28 mouse cellular contexts compared by ENCODE assay signal in the genomic region with DNA sequence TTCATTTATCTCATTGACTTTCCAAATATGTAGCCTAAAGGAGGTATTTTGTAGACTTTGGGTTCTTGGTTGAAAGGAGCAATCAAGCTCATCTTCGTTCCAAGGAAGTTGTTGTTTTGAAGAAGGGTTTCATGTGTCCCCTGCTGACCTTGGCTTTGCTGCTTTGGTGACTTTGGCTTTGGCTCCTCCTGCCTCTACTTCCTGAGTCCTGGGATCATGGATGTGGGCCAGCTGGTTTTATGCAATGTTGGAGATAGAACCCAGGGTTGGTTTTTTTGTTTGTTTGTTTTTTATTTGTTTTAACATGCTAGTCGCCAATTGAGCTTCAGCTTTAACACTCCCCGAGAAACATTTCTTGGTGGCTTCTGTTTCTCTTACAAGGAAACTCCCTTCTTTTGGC. TPM values are rescaled to one million over a fixed set of nuclear protein-coding genes. Genes with fewer than 3 reads are reported as not detected.
A peak's percentile ranks its signal among the peaks of the same experiment; 100 is the strongest.
DNase-seq lines count a peak whose midpoint lies in the region; ATAC-seq and TF ChIP-seq lines count a peak whose summit lies in the region.
"Had no signal": no experiment of that assay in that cellular context is flagged by ENCODE, and none has a peak within 500 bp of the region (broad histone marks: within the 10 kb centered on the region; RNA-seq: fewer than 3 reads in every experiment).

No protein-coding gene starts in this region.

- no peak overlapping the region for H3K9ac ChIP-seq in kidney, postnatal 0 days (ENCODE audit: low read depth, low read length)
- H3K9ac ChIP-seq in kidney, embryonic 15.5 days: no peak overlapping the region
- H3K9ac ChIP-seq: embryonic facial prominence, embryonic 13.5 days; forebrain, embryonic 12.5 days; forebrain, embryonic 15.5 days; heart, embryonic 12.5 days; heart, embryonic 15.5 days; hindbrain, embryonic 14.5 days had no signal

- H3K4me1 ChIP-seq in kidney, postnatal 0 days (replicated peaks; ENCODE audit: insufficient read depth, low read length): no peaks in the 10 kb centered on the region
- peaks cover 9% of the 10 kb centered on the region for H3K4me1 ChIP-seq in kidney, embryonic 15.5 days
- H3K4me1 ChIP-seq: embryonic facial prominence, embryonic 10.5 days; forebrain, embryonic 15.5 days; heart, embryonic 12.5 days had no signal

- peak; percentile 22 for DNase-seq in kidney, adult 11 months
- no peak for DNase-seq in kidney, adult 18-20 months
- peak; percentile 8 for DNase-seq in kidney, postnatal 0 days (ENCODE audit: low spot score)
- peak; percentile 58 for DNase-seq in kidney, postnatal 10 days
- peak; percentile 59 for DNase-seq in kidney, postnatal 14 days
- no peak for DNase-seq in urinary bladder, postnatal 36 days (ENCODE audit: low spot score in 2 of 2)
- no peak for DNase-seq in ovary, postnatal 14 days (ENCODE audit: low spot score)
- DNase-seq: adrenal gland, adult 8-10 months; adrenal gland, postnatal 25 days; cerebellum, adult 11-12 months; cerebellum, adult 8-10 months; cerebellum, postnatal 10 days; cerebellum, postnatal 36 days; embryo, embryonic 11 days; gastrocnemius, postnatal 25 days; heart, postnatal 14 days; heart, postnatal 4 days had no signal

- no peak overlapping the region for H3K27ac ChIP-seq in kidney, postnatal 0 days
- no peak overlapping the region for H3K27ac ChIP-seq in kidney, embryonic 15.5 days
- H3K27ac ChIP-seq: embryonic facial prominence, embryonic 10.5 days; embryonic facial prominence, embryonic 13.5 days; forebrain, embryonic 12.5 days; forebrain, embryonic 15.5 days; heart, embryonic 15.5 days; hindbrain, embryonic 14.5 days had no signal

- 43% methylated on average over 3 of the region's 3 CpGs for WGBS in kidney, postnatal 0 days
- WGBS in kidney, embryonic 15.5 days: 40% methylated on average over 3 of the region's 3 CpGs

- no peaks in the 10 kb centered on the region for H3K9me3 ChIP-seq in kidney, postnatal 0 days (replicated peaks; ENCODE audit: low read length)
- no peaks in the 10 kb centered on the region for H3K9me3 ChIP-seq in kidney, embryonic 15.5 days (replicated peaks)
- H3K9me3 ChIP-seq: embryonic facial prominence, embryonic 10.5 days; embryonic facial prominence, embryonic 13.5 days; forebrain, embryonic 12.5 days; forebrain, embryonic 15.5 days; heart, embryonic 12.5 days; heart, embryonic 15.5 days had no signal

- H3K4me2 ChIP-seq in kidney, postnatal 0 days (ENCODE audit: low read length): no peak overlapping the region
- H3K4me2 ChIP-seq in kidney, embryonic 15.5 days: no peak overlapping the region
- H3K4me2 ChIP-seq: embryonic facial prominence, embryonic 13.5 days; forebrain, embryonic 12.5 days; forebrain, embryonic 15.5 days; heart, embryonic 12.5 days; heart, embryonic 15.5 days; hindbrain, embryonic 14.5 days had no signal

- no peak for TF ChIP-seq CTCF in kidney, postnatal 0 days (IDR thresholded peaks at IDR 0.05; ENCODE audit: low read depth)

- no peaks in the 10 kb centered on the region for H3K36me3 ChIP-seq in kidney, postnatal 0 days (ENCODE audit: insufficient read depth, low read length)
- no peaks in the 10 kb centered on the region for H3K36me3 ChIP-seq in kidney, embryonic 15.5 days
- H3K36me3 ChIP-seq: embryonic facial prominence, embryonic 10.5 days; embryonic facial prominence, embryonic 13.5 days; forebrain, embryonic 12.5 days; forebrain, embryonic 15.5 days; heart, embryonic 12.5 days; heart, embryonic 15.5 days had no signal

- H3K27me3 ChIP-seq in kidney, postnatal 0 days (ENCODE audit: insufficient read depth, low read length): no peaks in the 10 kb centered on the region
- H3K27me3 ChIP-seq in kidney, embryonic 15.5 days: peaks cover 7% of the 10 kb centered on the region; the same call in 1 of the 2 replicates
- H3K27me3 ChIP-seq: forebrain, embryonic 12.5 days; forebrain, embryonic 15.5 days had no signal

- ATAC-seq in kidney, postnatal 0 days (replicated peaks; ENCODE audit: low FRiP score, low read depth): no peak
- no peak for ATAC-seq in kidney, embryonic 15.5 days (replicated peaks; ENCODE audit: low FRiP score)
- ATAC-seq: activated CD4-positive, CD25-positive, alpha-beta regulatory T cell, adult 4 months; CD4-positive, CD25-positive, alpha-beta regulatory T cell, adult 4 months; forebrain, embryonic 15.5 days had no signal

- H3K4me3 ChIP-seq in kidney, postnatal 0 days (replicated peaks; ENCODE audit: low read depth, low read length): no peak overlapping the region
- no peak overlapping the region for H3K4me3 ChIP-seq in kidney, embryonic 15.5 days (replicated peaks)
- H3K4me3 ChIP-seq: embryonic facial prominence, embryonic 10.5 days; embryonic facial prominence, embryonic 13.5 days; erythroblast, embryonic 14.5 days; forebrain, embryonic 12.5 days; forebrain, embryonic 15.5 days; heart, embryonic 12.5 days; heart, embryonic 15.5 days had no signal

RNA-seq across cellular contexts. Expression of a gene that starts 4.9 kb away (rescaled TPM):
- polyA plus RNA-seq in kidney, postnatal 0 days (2015; fragmentation: Nextera tagmentation; extraction: Ambion mirVana): 5.4 and 6.8 TPM in 2 replicates
- polyA plus RNA-seq in kidney, embryonic 15.5 days (2015; fragmentation: Nextera tagmentation; extraction: Ambion mirVana): 6.9 and 7.0 TPM in 2 replicates
- polyA plus RNA-seq: erythroblast, embryonic 14.5 days had no signal

Comparison
In these comparisons a context has a peak if more than half of its experiments do, and no peak if none do; other contexts are left out.
1. DNase-seq: peak in kidney, adult 11 months (single experiment), kidney, postnatal 0 days (single experiment), kidney, postnatal 10 days (single experiment) and kidney, postnatal 14 days (single experiment); none in kidney, adult 18-20 months (single experiment), urinary bladder, postnatal 36 days (0 of 2) and ovary, postnatal 14 days (single experiment).